Mouse (Mus musculus) cortical plate, adult 2 months (tissue): ENCODE results near the gene Arl2. TPM values are rescaled to one million over a fixed set of nuclear protein-coding genes. Genes with fewer than 3 reads are reported as not detected.

Source experiments
- H3K27ac ChIP-seq: fragments of 200-500 bp; 2 replicates; pipeline ENCODE4 v1.5.1; 2012; ENCODE audit warnings: low read length, control low read depth, inconsistent platforms; ENCODE audit not compliant: insufficient read depth
- H3K4me1 ChIP-seq: fragments of 200-500 bp; 2 replicates; pipeline ENCODE4 v1.6.1; 2011; ENCODE audit warnings: low read length; ENCODE audit not compliant: control insufficient read depth, insufficient read depth
- H3K4me3 ChIP-seq: fragments of 200-500 bp; 2 replicates; pipeline ENCODE4 v1.5.1; 2011; ENCODE audit warnings: mild to moderate bottlenecking, low read length, control low read depth; ENCODE audit not compliant: insufficient read depth
- CTCF ChIP-seq: fragments of 200-500 bp; IDR thresholded peaks from 2 replicates; pipeline ENCODE4 v1.5.1; 2011; ENCODE audit warnings: mild to moderate bottlenecking, control low read depth, low read length; ENCODE audit not compliant: insufficient read depth; ENCODE audit errors: extremely low read depth
- POLR2A ChIP-seq: fragments of 200-500 bp; IDR thresholded peaks from 2 replicates; pipeline ENCODE4 v1.6.1; 2011; ENCODE audit warnings: mild to moderate bottlenecking, low read length, control low read depth; ENCODE audit not compliant: insufficient read depth; ENCODE audit errors: extremely low read depth
- polyA plus RNA-seq: library from polyadenylated mRNA; depleted of rRNA; stranded (reverse); fragments of >200 nt; gene quantifications from 2 replicates; pipeline ENCODE4 v1.2.3, GENCODE M21; 2012; rRNA removed

Gene Arl2
- polyA plus RNA-seq = 123 and 135 TPM in 2 replicates

DNA sequence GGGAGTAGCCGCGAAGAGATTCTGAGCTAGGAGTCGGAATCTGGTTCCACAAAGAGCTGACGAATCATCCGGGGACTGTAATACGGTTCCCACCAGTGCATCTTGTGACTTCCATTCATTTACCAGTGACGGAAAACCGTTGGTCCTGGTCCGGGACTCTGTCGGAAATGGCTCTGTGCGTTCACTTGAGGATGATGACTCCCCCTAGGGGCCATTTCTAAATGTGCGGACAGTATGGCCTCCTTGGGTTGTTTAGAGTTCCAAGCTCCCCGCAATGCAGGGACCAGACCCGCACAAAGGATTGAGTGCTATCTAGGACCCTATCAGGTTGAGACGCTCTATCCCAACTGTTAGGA is at the start of gene Arl2:
Gene Arl2, minus strand, starts transcription at position 155 of the 356 bp plus-strand sequence.
- Histone ChIP-seq H3K4me1 (peaks cover 3% of the 10 kb centered on the region; the same call in 1 of the 2 replicates), H3K4me3 (peak within 1 kb of the TSS; percentile 77), H3K27ac (peak within 1 kb of the TSS; percentile 98)
- peak; percentile 50 for TF ChIP-seq CTCF
- TF ChIP-seq POLR2A = no peak; the same call in 1 of the 2 replicates

- no peak within 1 kb of the TSS for H3K4me3 ChIP-seq
- H3K27ac ChIP-seq = no peak within 1 kb of the TSS
- TF ChIP-seq POLR2A (no peak), CTCF (no peak)
- no peaks in the 10 kb centered on the region for H3K4me1 ChIP-seq
Observed at GRCm38 (mm10) chr19:6184131-6184530, 42.8 kb upstream of the Arl2 start, which contains the start of gene Majin. Gene Majin, plus strand, starts transcription at chr19:6184388.

DNA sequence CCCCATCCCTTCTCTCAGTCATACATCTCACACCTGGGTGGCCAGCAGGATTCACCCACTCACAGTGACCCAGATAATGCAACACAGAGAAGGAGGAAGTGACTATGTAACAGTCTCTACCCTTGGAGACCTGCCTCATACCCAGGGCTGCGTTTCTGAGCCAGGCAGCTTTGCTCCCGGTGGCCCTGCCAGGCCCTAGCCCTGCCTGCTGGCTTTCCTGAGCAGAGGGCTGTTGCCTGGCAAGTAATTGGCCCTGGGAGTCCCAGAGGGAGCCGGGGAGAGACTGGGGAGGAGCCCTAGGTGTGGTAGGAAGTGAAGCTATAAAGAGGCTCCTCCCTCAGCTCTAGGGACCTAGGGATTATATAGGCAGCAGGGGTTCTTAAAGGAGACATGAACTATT is 41.2 kb upstream of the Arl2 start:
- H3K4me3 ChIP-seq = no peak overlapping the region
- TF ChIP-seq CTCF (no peak), POLR2A (no peak)
- H3K27ac ChIP-seq = no peak overlapping the region
- H3K4me1 ChIP-seq = no peaks in the 10 kb centered on the region

DNA sequence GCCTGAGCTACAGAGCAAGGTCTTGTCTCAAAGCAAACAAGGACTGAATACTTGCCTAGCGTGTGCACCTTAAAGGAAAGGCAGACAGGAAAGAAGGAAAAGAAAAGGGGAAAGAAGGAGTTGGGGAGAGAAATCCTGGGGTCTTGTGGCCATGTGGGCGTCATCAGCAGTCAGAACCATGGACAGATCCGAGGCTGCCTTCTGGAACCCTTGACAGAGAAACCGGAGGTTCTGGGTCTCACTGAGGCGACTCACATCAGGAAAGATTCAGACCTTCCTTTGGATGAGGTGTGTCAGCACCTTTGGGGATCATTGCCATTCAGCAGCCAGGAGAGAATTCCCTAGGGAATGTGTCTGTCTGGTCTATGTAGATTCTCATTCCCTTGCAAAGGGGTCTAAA is 40.3 kb upstream of the Arl2 start:
- H3K4me3 ChIP-seq = no peak overlapping the region
- TF ChIP-seq POLR2A (no peak), CTCF (no peak)
- no peak overlapping the region for H3K27ac ChIP-seq
- H3K4me1 ChIP-seq = no peaks in the 10 kb centered on the region

DNA sequence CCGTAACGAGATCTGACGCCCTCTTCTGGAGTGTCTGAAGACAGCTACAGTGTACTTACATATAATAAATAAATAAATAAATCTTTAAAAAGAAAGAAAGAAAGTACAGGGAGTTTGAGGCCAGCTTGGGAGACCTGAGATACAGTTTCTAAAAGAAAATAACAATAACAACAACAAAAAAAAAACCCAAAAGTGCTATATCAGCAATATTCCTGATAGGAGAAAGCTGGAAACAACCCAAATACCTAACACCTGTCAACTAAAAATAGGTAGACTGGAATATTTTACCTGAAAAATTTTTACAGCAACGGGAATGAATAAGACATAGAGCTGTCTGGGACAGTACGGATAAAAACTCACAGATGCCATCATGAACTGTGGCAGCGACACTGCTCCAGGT is 37.4 kb upstream of the Arl2 start:
- H3K27ac ChIP-seq = no peak overlapping the region
- TF ChIP-seq POLR2A = no peak
- no peak for TF ChIP-seq CTCF
- no peaks in the 10 kb centered on the region for H3K4me1 ChIP-seq
- no peak overlapping the region for H3K4me3 ChIP-seq

DNA sequence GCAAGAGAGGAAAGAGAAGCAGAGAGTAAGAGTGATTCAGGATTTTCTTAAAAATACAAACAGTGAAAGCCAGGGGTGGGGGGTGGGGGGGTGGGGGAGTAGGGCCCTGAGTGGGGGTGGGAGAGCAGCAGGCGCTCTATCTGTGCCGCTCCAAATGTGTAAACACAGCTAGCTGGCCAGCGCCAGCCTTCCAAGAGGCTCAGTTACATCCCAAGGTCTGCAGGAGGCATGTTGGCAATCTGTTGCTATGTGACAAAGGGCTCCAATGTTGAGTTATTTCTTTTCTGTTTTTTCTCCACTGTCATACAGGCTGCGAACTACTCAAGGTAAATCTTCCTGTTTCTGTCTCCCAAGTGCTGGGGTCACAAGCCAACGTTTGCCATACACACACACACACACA is 33.4 kb upstream of the Arl2 start:
- Histone ChIP-seq H3K4me1 (no peaks in the 10 kb centered on the region), H3K4me3 (no peak overlapping the region), H3K27ac (no peak overlapping the region)
- TF ChIP-seq POLR2A (no peak), CTCF (no peak)

DNA sequence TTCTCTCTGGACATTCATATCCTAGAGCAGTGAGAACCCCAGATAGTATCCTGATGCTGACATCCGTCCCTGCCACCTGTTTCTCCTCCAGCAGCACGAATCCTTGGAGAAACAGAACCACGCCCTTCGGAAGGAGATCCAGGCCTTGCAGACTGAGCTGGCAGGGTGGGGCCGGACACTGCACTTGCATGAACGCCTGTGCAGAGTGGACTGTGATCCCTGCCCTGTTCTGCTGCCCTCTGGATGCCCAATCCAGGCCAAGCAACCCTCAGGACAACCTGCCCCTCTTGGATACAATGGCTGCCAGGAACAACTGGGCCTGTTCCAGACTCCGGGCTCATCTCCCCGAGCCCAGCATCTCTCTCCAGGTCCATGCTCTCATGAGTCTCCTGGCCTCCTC is 29.9 kb upstream of the Arl2 start:
- no peaks in the 10 kb centered on the region for H3K4me1 ChIP-seq

DNA sequence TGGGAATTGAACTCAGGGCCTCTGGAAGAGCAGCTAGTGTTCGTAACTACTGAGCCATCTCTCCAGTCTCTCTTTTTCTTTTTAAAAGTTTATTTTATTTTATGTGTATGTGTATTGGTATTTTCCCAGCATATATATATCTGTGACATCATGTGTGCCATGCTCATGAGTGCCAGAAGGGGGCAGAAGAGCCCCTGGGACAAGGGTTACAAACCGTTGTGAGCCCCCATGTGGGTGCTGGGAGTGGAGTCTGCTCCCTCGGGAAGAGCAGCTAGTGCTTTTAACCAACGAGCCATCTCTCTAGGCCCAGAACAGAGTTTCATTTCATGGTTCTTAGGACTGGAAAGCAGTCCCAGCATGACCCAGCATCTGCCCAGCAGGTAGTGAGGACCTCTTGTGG is 25.4 kb upstream of the Arl2 start:
- Histone ChIP-seq H3K27ac (no peak overlapping the region), H3K4me3 (no peak overlapping the region), H3K4me1 (no peaks in the 10 kb centered on the region)
- no peak for TF ChIP-seq CTCF
- TF ChIP-seq POLR2A = no peak

More for the DNA sequence above, 29.9 kb upstream of the Arl2 start:
- Histone ChIP-seq H3K27ac (no peak overlapping the region), H3K4me3 (no peak overlapping the region)
- TF ChIP-seq POLR2A (no peak), CTCF (no peak)

DNA sequence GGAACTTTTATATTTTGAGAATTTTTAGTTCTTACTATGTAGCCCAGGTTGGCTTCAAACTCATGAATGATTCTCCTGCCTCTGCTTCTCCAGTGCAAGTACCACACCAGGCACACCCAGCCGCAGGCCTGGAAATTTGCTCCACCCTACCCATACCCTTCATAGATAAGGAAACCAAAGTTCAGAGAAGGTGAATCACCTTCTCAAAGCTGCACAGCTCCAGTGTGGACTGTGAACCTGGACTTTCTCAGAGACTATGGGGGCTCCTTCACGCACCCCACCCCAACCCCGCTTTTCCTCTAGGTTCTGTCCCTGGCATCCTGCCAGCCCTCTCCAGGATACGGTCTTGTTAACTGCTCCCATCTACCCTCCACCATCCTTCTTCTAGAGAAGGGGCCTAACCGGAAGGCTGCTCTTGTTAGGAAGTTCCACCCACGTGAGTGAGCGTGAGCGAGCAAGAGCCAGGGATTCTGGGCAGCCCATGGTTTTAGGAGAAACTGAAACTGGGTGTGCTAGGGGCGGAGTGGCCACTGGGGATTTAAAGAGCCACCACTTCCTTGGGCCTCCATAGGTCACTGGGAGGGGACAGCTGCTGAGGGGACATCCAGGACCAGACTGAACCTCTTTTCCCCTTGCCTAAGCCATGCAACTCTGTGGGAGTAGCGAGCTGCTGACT is 22.7 kb upstream of the Arl2 start:
- Histone ChIP-seq H3K4me1 (no peaks in the 10 kb centered on the region), H3K27ac (no peak overlapping the region), H3K4me3 (no peak overlapping the region)
- TF ChIP-seq CTCF (no peak), POLR2A (no peak)

- Histone ChIP-seq H3K4me3 (no peak overlapping the region), H3K4me1 (no peaks in the 10 kb centered on the region), H3K27ac (no peak overlapping the region)
- no peak for TF ChIP-seq POLR2A
- no peak for TF ChIP-seq CTCF
Observed at GRCm38 (mm10) chr19:6157220-6157619, 15.9 kb upstream of the Arl2 start.
